Mouse (Mus musculus) gastrocnemius, adult 18-20 months (tissue): ENCODE results near the gene Ankrd27. TPM values are rescaled to one million over a fixed set of nuclear protein-coding genes. Genes with fewer than 3 reads are reported as not detected.

Source experiments
- DNase-seq: peaks from one replicate; pipeline ENCODE4 v3.0.0; 2021; ENCODE audit warnings: low spot score
- total RNA-seq, 2 experiments: library from RNA; stranded (reverse); gene quantifications; 2 replicates each; pipeline ENCODE4 v1.2.3; 2021

Gene Ankrd27
- total RNA-seq, 2 experiments from 2014 or later, result 12.3 to 15.5 TPM

DNA sequence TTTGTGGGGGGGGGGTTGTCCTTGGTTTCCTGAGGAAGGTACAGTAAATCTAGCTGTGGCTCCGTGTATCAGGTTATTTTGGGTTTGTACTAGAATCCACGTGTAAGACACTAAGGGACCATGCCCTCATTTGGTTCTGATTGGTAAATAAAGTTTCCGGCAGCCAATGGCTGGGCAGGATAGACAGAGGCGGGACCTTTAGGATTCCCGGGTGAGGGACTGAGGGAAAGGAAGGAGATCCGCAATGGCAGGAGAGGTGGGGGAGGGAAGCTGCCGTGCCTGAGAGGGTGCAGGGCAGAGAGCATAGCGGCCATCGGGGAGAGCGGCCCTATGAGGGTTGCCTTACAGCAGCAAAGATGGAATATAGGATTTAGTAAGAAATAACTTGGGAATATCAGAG lies 101.2 kb downstream of the Ankrd27 start:
- DNase-seq, result peak; percentile 29

DNA sequence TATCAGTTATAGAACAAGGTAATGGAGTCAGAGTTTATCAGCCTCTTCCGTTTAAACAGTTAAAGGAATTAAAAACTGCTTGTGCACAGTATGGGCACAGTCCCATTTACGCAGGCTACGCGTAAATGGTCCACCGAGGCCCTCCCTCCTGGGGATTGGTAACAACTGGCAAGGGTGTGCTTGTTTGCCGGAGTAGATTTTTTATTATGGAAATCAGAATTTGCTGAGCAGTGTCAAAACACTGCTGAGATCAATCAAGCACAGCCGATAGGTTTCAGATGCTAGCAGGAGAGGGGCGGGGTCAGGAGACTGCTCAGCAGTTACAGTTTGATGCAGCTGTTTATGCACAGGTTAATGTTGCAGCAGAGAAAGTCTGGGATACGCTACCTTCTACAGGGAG lies 102.2 kb downstream of the Ankrd27 start:
- no peak for DNase-seq

Other genes with a start within 250 kb of the Ankrd27 start
- 1 to 10 TPM in 1 of 2 experiments, under 1 TPM in 1; 0.97 to 1.1 TPM for gene Faap24, start 189.4 kb upstream of the Ankrd27 start, total RNA-seq
- 1 to 10 TPM; 4.6 to 5.6 TPM for gene Cep89, start 189.2 kb upstream of the Ankrd27 start, total RNA-seq
- not detected for gene Slc7a9, start 137.4 kb upstream of the Ankrd27 start, total RNA-seq
- not detected for gene Tdrd12, start 48.5 kb upstream of the Ankrd27 start, total RNA-seq
- gene Nudt19, start 29.9 kb upstream of the Ankrd27 start, total RNA-seq, result 10 to 100 TPM; 47.9 to 52.6 TPM
- gene Rgs9bp, start 662 bp upstream of the Ankrd27 start, total RNA-seq, result under 1 TPM in 1 of 2 experiments, not detected in 1; 0.11 TPM
- 100 to 1,000 TPM; 148 to 149 TPM for gene Pdcd5, start 61.3 kb downstream of the Ankrd27 start, total RNA-seq
- gene Dpy19l3, start 168.2 kb downstream of the Ankrd27 start, total RNA-seq, result 1 to 10 TPM; 5.8 to 6.8 TPM
- gene Zfp507, start 216.8 kb downstream of the Ankrd27 start, total RNA-seq, result 10 to 100 TPM; 14.8 to 20.3 TPM